Mouse (Mus musculus) skeletal muscle tissue, postnatal 0 days (tissue): ENCODE results near the gene Sox21. TPM values are rescaled to one million over a fixed set of nuclear protein-coding genes. Genes with fewer than 3 reads are reported as not detected.

ENCODE experiments used
- microRNA-seq, 2 experiments: library from miRNA; unstranded; fragments of <30 nt; microRNA quantifications; one replicate each; pipeline ENCODE4; 2016
- polyA plus RNA-seq: library from polyadenylated mRNA; unstranded; fragments of >200 nt; fragmentation: Nextera tagmentation; extraction: Ambion mirVana; gene quantifications from 2 replicates; pipeline ENCODE4 v1.2.1, GENCODE M21; 2015

The Sox21 gene
- polyA plus RNA-seq = 0.09 TPM in 1 of 2 replicates, not detected in the other

DNA sequence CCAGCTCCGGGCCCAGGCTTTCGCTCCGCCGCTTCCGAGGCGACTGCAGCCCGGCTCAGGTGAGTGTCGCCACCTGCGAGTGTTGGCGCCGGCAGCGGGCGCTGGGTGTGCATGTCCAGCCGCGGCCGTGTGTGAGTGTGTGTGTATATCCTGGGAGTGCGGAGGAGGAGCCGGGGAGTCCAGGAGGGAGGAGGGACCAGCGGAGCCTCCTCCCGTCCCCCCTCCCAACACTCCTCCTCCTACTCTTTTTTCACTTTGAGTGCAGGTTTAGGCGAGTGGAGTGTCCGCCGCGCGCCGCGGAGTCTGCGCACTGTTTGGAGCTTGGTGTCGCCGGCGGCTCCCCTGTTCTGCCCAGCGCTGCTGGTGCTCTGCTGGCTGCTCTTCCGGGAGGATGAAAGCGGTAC, at the start of gene Sox21:
TSS of gene Sox21 (minus strand) at position 145 of the 404 bp plus-strand sequence.

DNA sequence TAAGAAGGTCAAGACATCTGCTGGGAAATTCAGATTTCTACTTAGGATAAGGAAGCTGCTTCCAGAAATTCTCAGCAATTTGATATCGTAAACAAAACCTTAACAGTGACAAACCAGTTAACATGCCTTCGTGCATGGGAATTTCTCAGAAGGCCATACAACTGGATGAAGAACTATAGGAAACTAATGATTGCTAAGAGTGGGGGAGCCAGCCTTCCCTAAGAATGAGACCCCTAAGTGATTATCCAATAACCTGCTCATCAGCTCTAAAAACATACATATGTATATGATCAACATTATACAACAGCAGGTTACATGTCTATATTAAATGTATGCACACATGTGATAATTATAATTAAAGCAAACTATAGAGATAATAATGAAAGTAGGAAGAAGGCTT, 29.8 kb upstream of the Sox21 start, which contains the start of gene Gm9376:
TSS of gene Gm9376 (plus strand) at position 301 of the 400 bp plus-strand sequence.

Small RNAs within 50 kb of the gene (microRNA-seq; reads per million reads assigned to microRNA genes)
- 0 reads per million in 2 experiments for gene Mir6241

Other genes starting within 250 kb of the Sox21 start
- 1.1 and 1.8 TPM in 2 replicates for gene Dct, start 184.8 kb downstream of the Sox21 start, polyA plus RNA-seq
- 26.0 and 27.9 TPM in 2 replicates for gene Tgds, start 104.3 kb downstream of the Sox21 start, polyA plus RNA-seq
- 32.6 and 43.2 TPM in 2 replicates for gene Gpr180, start 99.9 kb downstream of the Sox21 start, polyA plus RNA-seq
- gene Gm9376, start 29.9 kb upstream of the Sox21 start, polyA plus RNA-seq = not detected in 2 replicates